Mouse (Mus musculus) embryonic facial prominence, embryonic 15.5 days (tissue): ENCODE data around the gene Gjb6. TPM values are rescaled to one million over a fixed set of nuclear protein-coding genes. Genes with fewer than 3 reads are reported as not detected.

Experiments used
- ATAC-seq: fragments of 200-750 bp; cut with Nextera tagmentation; 2 replicates; pipeline ENCODE4 v1.8.0; 2017; ENCODE audit warnings: low read depth, moderate TSS enrichment; ENCODE audit not compliant: insufficient number of reproducible peaks, low FRiP score, low TSS enrichment
- H3K27ac ChIP-seq: fragments of 300-500 bp; sonication (generic); replicated peaks from 2 replicates; pipeline ENCODE4 v1.5.1; 2015; ENCODE audit warnings: mild to moderate bottlenecking, inconsistent platforms
- H3K27me3 ChIP-seq: fragments of 300-500 bp; sonication (generic); 2 replicates; pipeline ENCODE4 v1.6.1; 2015; ENCODE audit warnings: inconsistent platforms
- H3K36me3 ChIP-seq: fragments of 300-500 bp; sonication (generic); 2 replicates; pipeline ENCODE4 v1.6.1; 2015; ENCODE audit warnings: mild to moderate bottlenecking, inconsistent platforms
- H3K4me1 ChIP-seq: fragments of 300-500 bp; sonication (generic); 2 replicates; pipeline ENCODE4 v1.6.1; 2015; ENCODE audit warnings: inconsistent platforms
- H3K4me2 ChIP-seq: fragments of 300-500 bp; sonication (generic); replicated peaks from 2 replicates; pipeline ENCODE4 v1.6.1; 2015; ENCODE audit warnings: mild to moderate bottlenecking, inconsistent platforms
- H3K4me3 ChIP-seq: fragments of 300-500 bp; sonication (generic); replicated peaks from 2 replicates; pipeline ENCODE4 v1.5.1; 2015; ENCODE audit warnings: mild to moderate bottlenecking, inconsistent platforms
- H3K9ac ChIP-seq: fragments of 300-500 bp; sonication (generic); 2 replicates; pipeline ENCODE4 v1.6.1; 2015; ENCODE audit warnings: inconsistent platforms
- H3K9me3 ChIP-seq: fragments of 300-500 bp; sonication (generic); replicated peaks from 2 replicates; pipeline ENCODE4 v1.6.1; 2016; ENCODE audit warnings: inconsistent platforms
- WGBS: fragments of 180-500 bp; shearing (Covaris S2); methylation state at CpG from one replicate; pipeline ENCODE4 v1.1.7; 2015; 5-methylcytosine and 5-hydroxymethylcytosine counted together
- polyA plus RNA-seq: library from polyadenylated mRNA; unstranded; fragments of >200 nt; fragmentation: Nextera tagmentation; extraction: Ambion mirVana; gene quantifications from 2 replicates; pipeline ENCODE4 v1.2.1, GENCODE M21; 2015

Gene Gjb6
- polyA plus RNA-seq, 1 experiment from 2014 or later: 24.8 TPM

GRCm38 (mm10) chr14:57084180-57084668 lies 49.2 kb downstream of the Gjb6 start:
- H3K27ac ChIP-seq: no peak overlapping the region
- WGBS: 29% methylated on average over 11 of the region's 11 CpGs
- H3K4me3 ChIP-seq: no peak overlapping the region
- H3K4me2 ChIP-seq: no peak overlapping the region
- H3K9ac ChIP-seq: no peak overlapping the region
- no peaks in the 10 kb centered on the region for H3K36me3 ChIP-seq
- H3K27me3 ChIP-seq: no peaks in the 10 kb centered on the region
- ATAC-seq: 0 out of 2 replicates have a peak, but pooled peaks have one; percentile 24
- H3K4me1 ChIP-seq: 0 out of 2 replicates have a peak, but pooled peaks cover 9% of the 10 kb centered on the region
- no peaks in the 10 kb centered on the region for H3K9me3 ChIP-seq

- no peak overlapping the region for H3K9ac ChIP-seq
- no peak overlapping the region for H3K4me2 ChIP-seq
- 100% methylated on average over 1 of the region's 1 CpGs for WGBS
- H3K9me3 ChIP-seq: no peaks in the 10 kb centered on the region
- no peak; the same call in 1 of the 2 replicates for ATAC-seq
- H3K4me3 ChIP-seq: no peak overlapping the region
- H3K27me3 ChIP-seq: no peaks in the 10 kb centered on the region
- H3K4me1 ChIP-seq: 0 out of 2 replicates have a peak, but pooled peaks cover 9% of the 10 kb centered on the region
- no peaks in the 10 kb centered on the region for H3K36me3 ChIP-seq
- no peak overlapping the region for H3K27ac ChIP-seq
These were observed 50.5 kb downstream of the Gjb6 start for GRCm38 (mm10) chr14:57082863-57083262.

- no peak overlapping the region for H3K27ac ChIP-seq
- no peak overlapping the region for H3K4me3 ChIP-seq
- H3K36me3 ChIP-seq: no peaks in the 10 kb centered on the region
- no peaks in the 10 kb centered on the region for H3K9me3 ChIP-seq
- H3K4me1 ChIP-seq: peaks cover 4% of the 10 kb centered on the region; the same call in 1 of the 2 replicates
- H3K9ac ChIP-seq: no peak overlapping the region
- no peak for ATAC-seq
- WGBS: 84% methylated on average over 6 of the region's 6 CpGs
- no peaks in the 10 kb centered on the region for H3K27me3 ChIP-seq
- H3K4me2 ChIP-seq: no peak overlapping the region
These were observed 57.9 kb downstream of the Gjb6 start for GRCm38 (mm10) chr14:57075537-57075936.

Other genes with a start within 250 kb of the Gjb6 start
- gene Zmym2, start 247.0 kb downstream of the Gjb6 start, polyA plus RNA-seq: 36.6 and 39.8 TPM in 2 replicates
- gene Gja3, start 75.5 kb downstream of the Gjb6 start, polyA plus RNA-seq: 9.5 and 13.0 TPM in 2 replicates
- 53.0 and 54.3 TPM in 2 replicates for gene Gjb2, start 28.9 kb downstream of the Gjb6 start, polyA plus RNA-seq
- 0.14 TPM in 1 of 2 replicates, not detected in the other for gene Gm4491, start 17.7 kb downstream of the Gjb6 start, polyA plus RNA-seq